Comparison of ENCODE assay signal across 10 mouse cellular contexts in the genomic region with DNA sequence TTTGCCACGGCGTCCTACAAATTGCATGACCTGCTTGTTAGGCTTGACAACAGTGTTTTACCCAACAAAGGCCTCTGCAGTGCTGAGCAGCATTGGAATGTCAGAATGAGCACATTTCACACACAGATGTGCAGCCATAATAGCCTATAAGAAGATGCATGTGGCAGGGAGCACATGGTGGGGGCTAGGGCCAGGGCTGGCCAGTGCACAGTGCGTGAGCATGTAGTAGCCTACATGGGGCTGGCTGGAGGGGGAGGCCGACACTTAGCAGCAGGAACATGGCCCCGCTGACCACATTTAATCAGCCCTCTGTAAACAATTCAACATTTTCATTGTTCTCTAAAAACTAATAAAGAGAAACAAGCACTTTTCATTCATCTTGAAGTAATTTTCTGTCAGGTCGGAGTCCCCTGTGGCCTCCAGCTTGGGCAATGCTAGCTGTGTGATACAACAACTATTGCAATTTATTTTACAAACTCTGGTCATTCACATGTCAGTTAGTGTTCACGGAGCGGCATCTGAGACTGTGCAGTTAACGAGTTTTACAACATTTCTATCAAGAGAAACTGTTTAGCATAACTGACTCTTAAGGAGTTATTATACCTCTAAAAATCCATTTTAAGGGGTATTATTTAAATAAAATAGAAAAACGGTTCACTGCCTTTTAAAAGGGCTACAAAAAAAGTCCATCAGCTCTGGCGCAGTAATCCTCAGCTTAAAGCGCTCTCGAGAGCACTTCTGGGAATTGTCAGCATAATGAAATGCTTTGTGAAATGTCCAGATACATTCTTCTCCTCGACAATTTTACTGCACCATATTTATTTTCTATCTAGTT.
DNase-seq lines count a peak whose midpoint lies in the region; ATAC-seq lines count a peak whose summit lies in the region.
"Had no signal": no experiment of that assay in that cellular context is flagged by ENCODE, and none has a peak within 500 bp of the region (broad histone marks: within the 10 kb centered on the region; RNA-seq: fewer than 3 reads in every experiment).

No protein-coding gene starts in this region.

- no peaks in the 10 kb centered on the region for H3K36me3 ChIP-seq in kidney, embryonic 15.5 days
- no peaks in the 10 kb centered on the region for H3K36me3 ChIP-seq in forebrain, embryonic 12.5 days (replicated peaks)
- no peaks in the 10 kb centered on the region for H3K36me3 ChIP-seq in limb, embryonic 11.5 days (ENCODE audit: control insufficient read depth, insufficient read depth, low read length)
- no peaks in the 10 kb centered on the region for H3K36me3 ChIP-seq in neural tube, embryonic 12.5 days

- H3K27ac ChIP-seq in kidney, embryonic 15.5 days: no peak overlapping the region
- peak overlapping the region; percentile 80 for H3K27ac ChIP-seq in forebrain, embryonic 12.5 days
- H3K27ac ChIP-seq in limb, embryonic 11.5 days (replicated peaks; ENCODE audit: low read depth, low read length): peak overlapping the region; percentile 48; the same call in 1 of the 2 replicates
- no peak overlapping the region for H3K27ac ChIP-seq in neural tube, embryonic 12.5 days

- H3K4me2 ChIP-seq in kidney, embryonic 15.5 days: no peak overlapping the region
- H3K4me2 ChIP-seq in forebrain, embryonic 12.5 days: peak overlapping the region; percentile 44
- H3K4me2 ChIP-seq in limb, embryonic 11.5 days (ENCODE audit: low read depth, severe bottlenecking): no peak overlapping the region
- H3K4me2 ChIP-seq in neural tube, embryonic 12.5 days (replicated peaks): peak overlapping the region; percentile 40

- H3K27me3 ChIP-seq in kidney, embryonic 15.5 days: no peaks in the 10 kb centered on the region
- H3K27me3 ChIP-seq in forebrain, embryonic 12.5 days: 0 out of 2 replicates have a peak, but pooled peaks cover 3% of the 10 kb centered on the region
- H3K27me3 ChIP-seq in limb, embryonic 11.5 days (ENCODE audit: control insufficient read depth, insufficient read depth, low read length): no peaks in the 10 kb centered on the region
- H3K27me3 ChIP-seq in neural tube, embryonic 12.5 days (replicated peaks): no peaks in the 10 kb centered on the region

- H3K4me1 ChIP-seq in kidney, embryonic 15.5 days: peaks cover 6% of the 10 kb centered on the region
- H3K4me1 ChIP-seq in forebrain, embryonic 12.5 days: peaks cover 28% of the 10 kb centered on the region
- H3K4me1 ChIP-seq in limb, embryonic 11.5 days (ENCODE audit: control insufficient read depth, insufficient read depth, low read length): 0 out of 2 replicates have a peak, but pooled peaks cover 4% of the 10 kb centered on the region
- peaks cover 19% of the 10 kb centered on the region; the same call in 1 of the 2 replicates for H3K4me1 ChIP-seq in neural tube, embryonic 12.5 days

- 58% methylated on average over 14 of the region's 14 CpGs for WGBS in kidney, embryonic 15.5 days
- whole genome bisulfite sequencing in forebrain, embryonic 12.5 days: 8% methylated on average over 14 of the region's 14 CpGs
- 39% methylated on average over 14 of the region's 14 CpGs for WGBS in limb, embryonic 11.5 days
- WGBS in neural tube, embryonic 12.5 days: 27% methylated on average over 14 of the region's 14 CpGs

- no peaks in the 10 kb centered on the region for H3K9me3 ChIP-seq in kidney, embryonic 15.5 days (replicated peaks)
- H3K9me3 ChIP-seq in forebrain, embryonic 12.5 days: no peaks in the 10 kb centered on the region
- no peaks in the 10 kb centered on the region for H3K9me3 ChIP-seq in limb, embryonic 11.5 days (ENCODE audit: control insufficient read depth, low read length)
- no peaks in the 10 kb centered on the region for H3K9me3 ChIP-seq in neural tube, embryonic 12.5 days

- no peak for DNase-seq in kidney, postnatal 25 days
- DNase-seq in limb, embryonic 11.5 days (ENCODE audit: low spot score): peak; percentile 58
- no peak for DNase-seq in thymus, postnatal 4 days
- no peak for DNase-seq in left cerebral cortex, adult 8-10 months (ENCODE audit: low spot score in 2 of 2)
- DNase-seq in T-cell, adult 2 months (ENCODE audit: low spot score): no peak
- DNase-seq: B cell, adult 2 months had no signal

- no peak overlapping the region for H3K4me3 ChIP-seq in kidney, embryonic 15.5 days (replicated peaks)
- no peak overlapping the region for H3K4me3 ChIP-seq in forebrain, embryonic 12.5 days (replicated peaks)
- H3K4me3 ChIP-seq in limb, embryonic 11.5 days (ENCODE audit: low read depth, low read length): no peak overlapping the region
- H3K4me3 ChIP-seq in neural tube, embryonic 12.5 days: no peak overlapping the region

- ATAC-seq in kidney, embryonic 15.5 days (replicated peaks; ENCODE audit: low FRiP score): 0 out of 2 replicates have a peak, but pooled peaks have one; percentile 54
- ATAC-seq in forebrain, embryonic 12.5 days (ENCODE audit: low FRiP score): peak; percentile 93
- ATAC-seq in limb, embryonic 11.5 days (ENCODE audit: insufficient number of reproducible peaks, low FRiP score, low TSS enrichment, low read depth): peak; percentile 86; the same call in 1 of the 2 replicates
- ATAC-seq in neural tube, embryonic 12.5 days (ENCODE audit: low FRiP score, low read depth): peak; percentile 92
- ATAC-seq: intestine, postnatal 0 days had no signal

- no peak overlapping the region for H3K9ac ChIP-seq in kidney, embryonic 15.5 days
- no peak overlapping the region for H3K9ac ChIP-seq in forebrain, embryonic 12.5 days
- no peak overlapping the region for H3K9ac ChIP-seq in limb, embryonic 11.5 days (ENCODE audit: low read length)
- H3K9ac ChIP-seq in neural tube, embryonic 12.5 days: no peak overlapping the region

Comparison
In these comparisons a context has a peak if more than half of its experiments do, and no peak if none do; other contexts are left out.
1. H3K27ac ChIP-seq: peak in forebrain, embryonic 12.5 days (single experiment) and limb, embryonic 11.5 days (single experiment); none in kidney, embryonic 15.5 days (single experiment) and neural tube, embryonic 12.5 days (single experiment).
2. H3K4me2 ChIP-seq: peak in forebrain, embryonic 12.5 days (single experiment) and neural tube, embryonic 12.5 days (single experiment); none in kidney, embryonic 15.5 days (single experiment) and limb, embryonic 11.5 days (single experiment).
3. Peak in every context shown above with its lines, with median percentiles within 50 percentile points of each other: ATAC-seq.